Mouse (Mus musculus) mesoderm, embryonic 11.5 days (tissue): ENCODE measurements around the gene Nod1.

Experiments used
- DNase-seq: peaks from one replicate; pipeline ENCODE4 v3.0.0-alpha.2; 2012; ENCODE audit warnings: low read depth, low spot score

Nod1 gene

GRCm38 (mm10) chr6:54883424-54883823, 89.0 kb downstream of the Nod1 start:
- no peak for DNase-seq

- no peak for DNase-seq
Measured at GRCm38 (mm10) chr6:54880086-54880485, 92.3 kb downstream of the Nod1 start.

GRCm38 (mm10) chr6:54878546-54878945, 93.9 kb downstream of the Nod1 start:
- no peak for DNase-seq

- no peak for DNase-seq
Measured at GRCm38 (mm10) chr6:54877651-54878050, 94.8 kb downstream of the Nod1 start.

GRCm38 (mm10) chr6:54876782-54877181, 95.6 kb downstream of the Nod1 start:
- no peak for DNase-seq
